Mouse (Mus musculus) spleen, postnatal 14 days (tissue): ENCODE results near the gene Serp2.

Experiments
- DNase-seq, 2 experiments: peaks; one replicate each; pipeline ENCODE4 v3.0.0; 2021 to 2022; ENCODE audit warnings: low spot score in 2 of 2

Serp2 gene

DNA sequence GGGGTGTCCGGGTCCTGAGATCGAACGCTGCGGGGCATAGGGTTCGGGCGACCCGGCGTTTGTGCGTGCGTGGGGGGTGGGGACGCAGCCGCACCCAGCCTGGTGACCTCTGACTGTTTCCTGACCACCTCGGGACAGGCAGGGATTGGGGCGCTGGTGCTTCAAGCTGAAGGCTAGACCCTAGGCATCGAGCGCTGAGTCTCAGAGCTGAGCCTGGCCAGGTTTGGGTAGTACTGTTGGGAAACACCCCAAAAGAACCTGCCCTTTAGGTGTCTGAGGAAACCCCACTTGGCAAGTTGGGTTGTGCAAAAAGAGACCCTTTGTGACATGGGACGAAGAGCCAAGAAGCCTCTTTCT is at the start of gene Serp2:
Gene Serp2, minus strand, starts transcription at position 38 of the 357 bp plus-strand sequence.
- DNase-seq, result no peak

DNA sequence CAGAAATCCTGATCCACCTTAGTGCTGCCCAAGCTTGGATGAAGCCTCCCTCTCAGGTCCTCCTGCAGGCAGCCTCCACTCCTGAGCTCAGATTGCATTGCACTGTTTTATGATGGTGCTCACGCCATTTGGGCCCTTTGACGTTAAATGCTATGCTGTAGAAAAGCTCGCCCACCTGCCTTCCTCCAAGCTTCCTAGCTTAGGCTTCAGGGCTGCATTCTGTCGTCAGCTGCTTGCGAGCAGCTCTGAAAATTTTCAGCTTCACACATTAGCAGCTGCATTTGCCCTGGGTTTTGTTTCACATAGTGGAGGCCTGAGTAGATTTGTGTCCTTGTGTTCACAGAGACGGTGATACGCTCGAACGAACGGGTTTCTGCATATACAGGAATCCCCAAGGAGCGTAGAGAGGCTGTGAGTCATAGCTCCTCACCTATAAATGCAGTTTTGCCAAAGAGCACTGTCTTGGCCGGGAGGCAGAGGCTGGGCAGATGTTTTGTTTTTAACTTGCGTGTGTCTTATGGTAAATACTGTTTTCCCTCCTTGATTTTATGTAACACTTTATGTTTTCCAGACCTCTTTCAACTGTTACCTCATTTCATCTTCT is 49.3 kb upstream of the Serp2 start:
- no peak for DNase-seq

DNA sequence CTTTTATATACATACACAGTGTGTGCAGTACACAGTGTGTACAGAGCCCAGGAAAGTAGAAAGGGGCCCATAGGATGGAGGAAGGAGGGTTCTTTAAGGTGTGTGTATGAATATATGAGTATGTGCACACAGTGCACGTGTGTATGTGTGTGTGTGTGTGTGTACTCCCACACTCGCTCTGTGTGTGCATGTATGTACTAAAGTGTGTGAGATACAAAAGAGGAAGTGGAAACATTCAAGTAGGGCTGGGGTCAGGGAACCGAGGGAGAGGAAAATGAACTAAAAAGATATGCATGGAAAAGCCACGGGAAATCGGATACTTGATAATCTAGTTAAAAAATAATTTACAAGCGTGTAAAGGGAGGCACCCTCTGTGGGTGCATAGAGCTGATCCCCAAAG is 47.3 kb upstream of the Serp2 start:
- no peak for DNase-seq

DNA sequence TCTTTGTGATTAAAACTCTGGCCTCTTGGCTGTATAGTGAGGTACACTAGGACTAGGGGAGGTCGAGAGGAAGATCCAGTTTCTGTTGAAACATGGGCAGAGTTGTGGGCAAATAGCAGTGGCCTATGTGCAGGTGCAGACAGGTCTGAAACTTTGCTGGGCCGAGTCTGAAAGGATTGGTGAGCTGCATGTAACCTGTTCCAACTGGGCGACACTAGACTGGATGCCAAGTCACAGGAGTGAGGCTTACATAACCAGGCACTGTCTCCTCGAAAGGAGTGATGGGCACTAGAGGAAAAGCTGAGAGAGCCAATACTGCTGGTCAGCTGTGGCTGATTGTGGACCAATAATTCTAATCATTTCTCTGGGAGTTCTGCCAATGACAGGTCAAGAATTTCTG is 45.0 kb upstream of the Serp2 start:
- DNase-seq, result no peak

DNA sequence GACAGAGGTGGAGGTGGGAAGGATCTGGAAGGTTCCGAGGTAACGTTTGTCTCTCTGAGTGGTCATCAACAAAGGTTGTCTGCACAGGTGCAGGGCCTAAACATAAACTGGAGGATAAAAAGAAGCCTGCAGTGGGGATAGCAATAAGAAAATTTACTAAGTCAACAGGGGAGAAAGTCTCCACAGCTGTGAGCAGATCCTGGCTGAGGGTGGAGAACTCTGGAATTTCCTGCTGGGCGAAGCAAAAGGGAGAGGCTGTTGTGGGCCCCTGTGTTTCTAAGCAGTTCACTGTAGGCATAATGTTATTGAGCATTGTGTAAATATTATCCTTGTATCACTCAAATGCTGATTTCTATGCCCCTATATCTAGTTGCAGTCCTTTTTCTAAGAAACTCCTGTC is 43.7 kb upstream of the Serp2 start:
- DNase-seq, result no peak

DNA sequence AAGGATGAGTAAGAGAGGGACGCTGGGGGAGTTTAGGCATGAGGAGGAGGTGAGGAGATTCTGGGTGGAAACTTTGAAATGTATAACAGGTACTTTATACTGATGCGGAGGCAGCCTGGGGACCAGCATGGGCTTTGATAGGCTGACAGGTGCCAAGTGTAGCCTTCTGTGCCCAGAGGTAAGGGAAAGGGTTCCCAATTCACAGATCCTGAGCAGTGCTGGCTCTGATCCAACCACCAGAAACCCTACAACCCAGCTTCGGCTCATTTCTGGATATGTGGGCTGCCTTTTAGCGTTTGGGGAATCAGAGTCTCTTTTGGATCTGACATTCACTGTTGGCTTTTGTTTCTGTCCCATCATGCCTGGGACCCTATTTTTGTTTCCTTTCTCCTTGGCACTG is 43.0 kb upstream of the Serp2 start:
- DNase-seq, result no peak

DNA sequence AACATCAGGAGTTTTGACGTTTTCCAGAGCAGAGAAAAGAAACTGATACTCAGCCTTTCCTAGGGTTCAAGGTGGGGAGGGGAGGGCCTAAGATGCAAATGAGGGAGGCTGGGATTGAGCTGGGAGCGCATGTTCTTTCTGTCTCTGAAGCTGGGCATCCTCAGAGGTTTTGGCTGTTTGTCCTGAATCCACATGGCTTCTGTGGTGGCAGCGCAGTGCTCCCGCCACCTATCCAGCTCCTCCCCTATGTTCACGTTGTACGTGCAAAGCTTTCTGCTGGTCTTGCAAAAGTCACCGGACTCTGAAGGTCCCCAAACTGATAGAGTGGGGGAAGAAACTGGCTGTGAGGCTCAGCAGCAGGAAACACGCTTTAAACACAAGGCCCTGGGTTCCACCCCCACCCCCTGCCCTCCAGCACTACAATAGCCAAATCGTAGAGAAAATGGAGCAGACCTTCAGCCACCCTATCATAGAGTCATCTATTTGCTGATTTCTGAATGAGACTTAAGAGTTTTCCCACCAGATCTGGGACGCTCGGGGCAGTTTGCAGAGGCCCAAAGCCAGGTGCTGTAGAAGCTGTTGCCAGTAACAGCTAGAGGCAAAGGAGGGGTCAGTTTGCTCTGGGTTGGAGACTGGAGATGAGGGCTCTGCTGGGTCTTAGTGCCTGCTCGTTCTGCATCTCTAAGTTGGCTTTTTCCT is 42.0 kb upstream of the Serp2 start:
- no peak for DNase-seq

DNA sequence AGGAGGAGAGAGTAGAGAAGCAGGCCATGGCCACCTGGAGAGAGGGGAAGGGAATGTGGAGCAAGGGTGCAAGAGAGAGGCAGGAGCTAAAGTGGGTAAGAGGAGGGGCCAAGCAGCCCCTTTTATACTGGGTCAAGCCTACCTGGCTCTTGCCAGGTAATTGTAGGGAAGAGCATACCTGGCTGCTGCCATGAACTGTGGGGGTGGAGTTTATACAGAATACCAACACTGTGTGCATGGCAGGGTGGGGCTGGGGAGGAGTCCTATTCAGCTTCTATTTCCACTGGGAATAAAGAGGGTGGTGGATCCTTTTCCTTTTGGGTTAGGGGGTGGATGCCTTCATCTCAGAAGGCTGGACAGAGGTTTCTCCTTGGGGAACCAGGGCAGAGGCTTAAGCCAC is 41.1 kb upstream of the Serp2 start:
- no peak for DNase-seq

DNA sequence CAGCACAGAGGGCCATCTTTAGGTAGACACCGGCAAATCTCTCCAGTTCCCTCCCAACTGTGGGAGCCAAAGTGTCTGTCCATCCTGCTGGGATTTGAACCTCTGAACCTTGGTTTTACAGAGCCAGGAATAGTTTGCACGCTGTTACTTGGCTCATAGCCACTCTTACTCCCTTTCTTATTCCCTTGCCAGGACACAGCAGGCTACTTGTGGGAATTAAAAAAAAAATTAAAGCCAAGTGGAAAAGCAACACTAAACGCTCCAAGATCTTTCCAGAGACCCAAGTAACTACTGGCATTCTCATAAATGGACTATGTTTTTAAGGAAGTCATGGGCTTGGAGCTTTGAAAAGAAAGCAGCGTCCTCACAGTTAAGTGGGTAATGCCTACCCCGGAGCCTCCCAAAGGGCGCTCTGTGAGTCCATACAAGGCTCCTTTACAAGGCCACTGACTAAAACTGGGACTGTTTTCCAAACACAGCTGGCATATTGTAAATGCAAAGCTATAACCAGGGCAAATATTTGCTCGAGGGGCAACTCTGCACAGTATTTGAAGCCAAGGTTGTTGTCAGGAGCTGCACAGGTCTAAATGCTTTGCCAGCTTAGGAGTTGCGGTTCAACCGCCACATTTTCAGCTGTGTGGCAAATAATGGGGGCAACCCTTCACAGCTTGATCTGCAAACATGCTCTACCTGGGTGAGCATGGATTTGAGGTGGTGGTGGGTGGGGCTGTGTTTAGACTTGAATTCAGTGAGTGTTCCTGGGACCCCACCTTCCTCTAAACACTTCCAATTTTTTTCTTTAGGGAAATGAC is 38.6 kb upstream of the Serp2 start:
- no peak for DNase-seq

DNA sequence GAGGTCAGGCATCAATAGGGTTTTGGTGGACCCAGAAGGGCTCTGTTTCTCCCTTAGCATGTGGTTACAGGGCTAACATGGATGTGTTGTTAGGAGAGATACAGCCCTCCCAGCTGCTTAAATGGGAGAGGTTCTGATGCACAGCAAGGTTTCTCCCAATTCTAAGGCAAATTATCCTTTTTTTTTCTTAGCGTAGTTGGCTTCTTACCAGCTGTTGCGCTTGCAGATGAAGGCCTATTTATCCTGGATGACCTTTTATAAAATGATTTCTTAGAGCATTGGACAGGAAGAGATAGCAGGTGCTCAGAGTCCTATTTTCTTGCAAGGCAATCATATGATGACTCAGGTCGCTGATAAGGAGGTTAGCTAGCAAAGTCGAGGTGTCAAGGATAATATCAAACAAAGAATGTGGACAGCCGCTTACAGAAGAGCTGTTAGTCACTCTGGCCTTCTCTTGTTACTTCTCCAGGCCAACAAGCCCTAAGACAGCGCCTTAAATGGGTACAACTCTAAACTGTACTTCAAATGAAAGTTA is 37.7 kb upstream of the Serp2 start:
- no peak for DNase-seq

DNA sequence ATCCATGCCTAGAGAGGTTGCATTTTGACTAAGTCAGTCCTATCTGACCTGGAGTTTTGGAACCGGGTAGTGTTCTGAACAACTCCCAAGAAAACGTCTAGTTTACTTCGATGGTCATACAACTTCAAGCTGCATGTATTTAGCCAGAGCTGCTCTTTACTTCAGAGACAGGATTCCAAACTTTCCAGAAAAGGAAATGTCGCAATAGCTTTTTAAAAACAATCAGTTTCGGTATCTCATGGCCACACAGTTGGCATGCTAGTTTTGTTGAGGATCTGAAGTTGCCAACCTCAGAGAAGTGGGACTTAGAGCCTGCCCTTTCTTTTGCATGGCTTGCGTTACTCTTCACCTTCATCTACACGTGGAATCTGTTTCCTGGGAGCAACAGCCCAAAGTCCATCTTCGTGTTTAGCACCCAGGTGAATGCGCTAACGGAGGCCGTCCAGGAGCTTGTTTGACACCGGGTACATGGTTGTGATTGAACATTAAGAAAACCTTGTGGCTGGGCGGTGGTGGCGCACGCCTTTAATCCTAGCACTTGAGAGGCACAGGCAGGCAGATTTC is 37.0 kb upstream of the Serp2 start:
- DNase-seq, result no peak

DNA sequence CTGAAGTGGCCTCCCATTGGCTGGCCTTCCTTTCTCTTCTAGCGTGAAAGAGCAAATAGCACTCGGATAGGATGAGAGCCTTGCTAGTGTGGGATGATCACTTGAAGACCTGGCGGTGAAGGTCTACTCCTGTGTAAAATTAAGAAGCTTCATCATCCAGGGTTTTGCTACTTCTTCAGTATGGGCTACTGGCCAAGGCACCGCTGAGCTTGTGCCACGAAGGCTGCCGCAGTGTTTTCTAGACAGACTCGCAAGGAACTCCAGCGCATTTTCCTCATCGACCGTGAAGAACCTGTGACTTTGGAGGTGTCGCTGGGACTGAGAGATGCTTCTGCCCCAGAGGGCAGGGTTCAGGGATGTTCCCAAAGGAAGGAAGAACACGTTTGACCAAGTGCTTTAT is 36.0 kb upstream of the Serp2 start:
- no peak for DNase-seq

DNA sequence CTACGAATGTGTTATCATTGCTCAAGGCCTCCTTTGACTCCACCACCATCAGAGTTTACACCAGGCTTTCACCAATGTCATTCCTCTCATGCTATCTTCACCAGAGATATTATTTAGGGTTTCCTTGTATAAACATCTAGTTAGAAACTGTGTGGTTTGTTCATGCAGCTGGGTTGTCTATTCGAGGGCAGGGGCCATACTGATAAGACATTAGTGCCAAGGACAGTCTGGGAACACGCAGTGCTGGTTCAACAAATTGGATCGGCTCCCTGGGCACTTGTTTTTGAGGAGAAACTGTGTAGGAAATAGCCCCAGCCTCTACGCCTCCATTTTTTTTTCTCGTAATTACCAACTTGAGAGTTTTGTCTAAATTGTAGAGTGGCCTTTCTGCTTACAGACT is 35.4 kb upstream of the Serp2 start:
- DNase-seq, result no peak

DNA sequence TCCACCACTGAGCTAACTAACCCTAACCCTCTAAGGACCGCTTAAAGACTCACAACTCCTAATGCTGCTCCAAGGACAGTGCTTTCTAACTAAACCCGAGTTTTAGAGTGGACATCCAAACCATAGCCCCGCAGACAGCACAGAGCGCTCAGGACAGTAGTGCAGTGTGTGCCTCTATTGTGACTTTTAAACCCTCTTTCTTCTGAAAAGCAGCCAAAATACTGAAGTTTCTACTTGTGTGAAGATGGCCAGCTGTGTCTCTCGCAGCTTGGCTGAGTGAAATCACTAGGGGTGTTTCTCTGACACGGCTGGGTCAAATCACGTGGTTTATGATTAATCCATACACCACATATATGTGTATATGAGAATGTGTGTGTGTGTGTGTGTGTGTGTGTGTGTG is 33.4 kb upstream of the Serp2 start:
- DNase-seq, result no peak

DNA sequence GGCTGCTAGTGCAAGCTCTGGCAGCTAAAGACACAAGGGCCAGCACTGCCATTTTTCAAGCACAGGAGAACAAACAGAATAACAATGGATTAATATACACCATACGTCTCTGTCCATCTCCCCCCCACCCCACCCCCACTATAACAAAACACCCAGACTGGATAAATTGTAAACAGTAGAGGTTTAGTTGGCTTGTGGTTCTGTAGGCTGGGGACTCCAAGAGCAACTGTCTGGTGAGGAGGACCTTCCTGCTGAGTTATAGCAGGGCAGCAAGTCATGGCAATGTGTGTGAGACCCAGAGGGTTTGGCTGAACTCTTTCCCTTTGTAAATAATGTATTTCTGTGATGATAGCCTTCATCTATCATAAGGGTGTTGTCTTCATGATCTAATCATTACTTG is 33.0 kb upstream of the Serp2 start:
- no peak for DNase-seq

DNA sequence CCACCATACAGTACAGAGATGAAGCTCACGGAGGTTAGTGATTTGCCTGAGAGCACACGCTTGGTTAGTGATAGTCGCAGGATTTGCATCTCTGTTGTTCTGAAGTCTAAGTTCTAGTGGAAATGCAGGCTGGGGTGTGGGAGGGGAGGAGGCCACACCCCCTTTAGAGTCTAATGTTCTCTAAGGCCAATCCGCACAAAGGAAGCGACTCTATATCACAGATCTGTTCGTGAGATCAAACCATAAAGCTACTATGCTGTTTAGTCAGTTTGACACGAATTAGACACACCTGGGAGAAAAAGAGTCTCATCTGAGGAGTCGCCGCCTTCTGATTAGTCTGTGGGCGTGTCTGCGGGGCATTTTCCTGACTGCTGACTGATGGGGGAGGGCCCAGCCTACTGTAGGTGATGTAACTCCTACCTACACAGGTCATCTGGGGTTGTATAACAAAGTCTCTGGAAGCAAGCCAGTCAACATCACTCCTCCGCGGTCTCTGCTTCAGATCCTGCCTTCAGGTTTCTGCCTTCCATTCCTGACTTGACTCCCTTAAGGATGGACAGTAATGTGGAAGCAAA is 29.2 kb upstream of the Serp2 start:
- DNase-seq, result no peak

DNA sequence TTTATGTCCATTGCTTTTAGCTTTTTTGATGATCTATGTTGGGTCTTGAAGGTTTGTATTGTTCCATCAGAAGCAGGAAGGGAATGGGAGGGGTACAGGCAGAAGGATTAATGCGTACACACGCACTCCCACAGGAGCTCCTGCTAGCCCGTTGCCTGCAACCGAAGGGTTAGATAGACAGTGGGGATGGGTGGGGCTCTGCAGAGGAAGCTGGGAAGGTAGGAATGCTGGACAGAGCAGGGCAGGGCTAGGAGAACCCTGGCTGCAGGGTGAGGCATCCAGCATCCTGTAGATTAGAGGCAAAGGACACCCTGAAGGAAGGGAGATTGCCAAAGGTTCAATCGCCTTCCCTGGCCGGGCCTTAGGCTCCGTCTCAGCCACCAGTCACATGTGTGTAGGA is 27.3 kb upstream of the Serp2 start:
- DNase-seq, result no peak

DNA sequence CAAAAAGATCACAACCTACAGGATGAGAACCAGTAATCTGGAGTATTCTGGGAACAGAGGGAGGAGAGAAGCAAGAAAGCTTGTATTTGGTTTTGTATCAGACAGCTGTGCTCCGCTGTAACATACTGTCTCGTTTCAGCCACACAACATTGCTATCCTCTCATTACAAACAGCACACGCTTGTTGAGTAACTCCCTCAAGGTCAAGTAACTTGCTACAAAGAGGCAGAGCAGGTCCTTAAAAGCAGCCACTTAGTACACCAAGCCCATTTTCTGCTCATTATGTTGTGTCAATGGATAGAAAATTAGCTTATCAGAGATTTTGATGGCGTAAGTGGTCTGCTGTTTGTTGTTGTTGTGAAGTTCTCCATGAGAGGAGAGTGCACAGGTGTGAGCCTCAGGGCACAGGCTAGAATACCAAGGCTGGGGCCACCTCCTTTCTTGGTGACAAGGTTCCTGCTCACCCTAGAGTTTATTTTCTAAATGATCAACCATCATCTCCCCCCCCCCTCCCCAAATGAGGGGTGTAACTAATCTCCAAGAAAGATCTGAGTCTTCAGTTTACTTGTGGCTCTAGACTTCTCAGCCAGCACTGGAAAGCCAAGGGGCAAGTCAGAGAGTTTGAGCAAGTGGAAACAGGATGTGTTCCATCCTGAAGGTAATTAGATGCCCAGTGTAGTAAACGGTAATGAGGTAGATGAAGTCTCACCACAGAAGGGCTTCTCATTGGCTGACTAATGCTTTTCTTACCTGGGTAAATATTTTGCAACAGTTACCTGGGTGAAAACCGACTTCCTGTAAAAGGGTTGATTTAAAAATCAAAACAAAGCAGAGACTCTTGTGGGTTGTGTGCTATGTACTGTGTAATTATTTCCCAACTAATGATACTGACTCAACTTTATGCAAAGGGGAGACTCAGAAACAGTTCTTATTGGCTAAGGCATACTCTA is 25.6 kb upstream of the Serp2 start:
- DNase-seq, result no peak

DNA sequence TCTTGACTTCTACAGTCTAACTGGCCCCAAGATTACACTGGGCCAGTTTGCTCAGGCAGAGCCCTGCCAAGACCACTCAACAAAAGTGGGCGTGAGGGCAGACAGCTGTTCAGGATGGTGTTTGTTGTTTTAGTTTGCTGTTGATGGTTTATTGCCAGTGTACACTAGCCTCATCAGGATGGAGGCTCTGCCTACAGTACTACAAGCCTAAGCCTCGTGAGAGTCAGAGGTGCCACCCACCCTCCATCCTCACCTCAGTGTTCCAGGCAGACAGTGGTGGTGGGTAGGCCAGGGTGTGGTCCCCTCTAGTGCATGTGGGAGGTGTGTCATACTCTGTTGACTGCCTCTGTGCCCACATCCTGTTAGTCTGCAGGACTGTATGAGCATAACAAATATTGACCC is 23.0 kb upstream of the Serp2 start:
- no peak for DNase-seq

DNA sequence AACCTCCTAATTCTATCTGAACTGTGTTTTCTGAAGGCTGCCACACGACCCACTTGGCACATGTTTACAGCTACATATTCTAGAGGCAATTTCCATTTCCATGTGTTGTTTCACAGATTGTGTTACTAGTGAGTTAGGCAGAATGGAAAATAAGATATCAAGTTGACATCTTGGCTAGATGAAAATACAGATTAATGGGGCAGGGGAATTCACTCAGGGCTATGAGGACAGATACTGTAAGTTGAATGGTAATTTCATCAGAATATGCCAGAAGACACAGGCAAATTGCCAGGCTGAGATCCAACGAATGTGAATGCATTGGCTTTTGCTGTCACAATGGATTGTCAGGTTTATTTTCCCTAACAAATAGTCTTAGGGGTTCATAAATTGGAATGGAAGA is 21.2 kb upstream of the Serp2 start:
- DNase-seq, result no peak

DNA sequence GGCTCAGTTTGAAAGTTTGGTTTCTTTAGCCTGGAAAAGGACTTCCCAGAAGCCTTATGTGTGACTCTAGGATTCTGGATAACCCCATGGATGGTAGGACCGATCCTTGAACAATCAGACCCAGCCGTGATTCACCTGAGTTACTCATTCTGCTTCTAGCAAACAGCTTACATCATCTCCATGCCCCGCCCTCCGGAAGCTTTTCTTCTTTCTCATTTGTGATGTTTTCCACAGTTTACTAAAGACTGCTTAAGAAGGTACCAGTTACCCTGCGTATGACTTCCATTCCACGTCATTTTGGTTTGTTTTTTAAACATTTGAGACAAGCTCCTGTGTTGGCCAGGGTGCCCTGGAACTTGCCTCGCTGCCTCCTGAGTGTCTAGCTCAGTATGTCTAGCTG is 13.6 kb upstream of the Serp2 start:
- DNase-seq, result no peak
